In genomic region chr4:129304306-129304705, GRCm38 (mm10) we compare ENCODE assay signal across 18 mouse cellular contexts. TPM values are rescaled to one million over a fixed set of nuclear protein-coding genes. Genes with fewer than 3 reads are reported as not detected.
DNase-seq lines count a peak whose midpoint lies in the region; ATAC-seq and TF ChIP-seq lines count a peak whose summit lies in the region.
"Had no signal": no experiment of that assay in that cellular context is flagged by ENCODE, and none has a peak within 500 bp of the region (broad histone marks: within the 10 kb centered on the region; RNA-seq: fewer than 3 reads in every experiment).

No protein-coding gene starts in this region.

- peaks cover 26% of the 10 kb centered on the region for H3K36me3 ChIP-seq in heart, embryonic 15.5 days
- peaks cover 20% of the 10 kb centered on the region for H3K36me3 ChIP-seq in lung, embryonic 16.5 days (ENCODE audit: control insufficient read depth, insufficient read depth, low read length)
- 0 out of 2 replicates have a peak, but pooled peaks cover 7% of the 10 kb centered on the region for H3K36me3 ChIP-seq in lung, postnatal 0 days (ENCODE audit: insufficient read depth, low read length)

- no peak for ATAC-seq in heart, embryonic 15.5 days (replicated peaks; ENCODE audit: insufficient number of reproducible peaks, insufficient read depth, low FRiP score, low read depth)
- ATAC-seq in lung, embryonic 16.5 days (ENCODE audit: low read depth) = 0 out of 2 replicates have a peak, but pooled peaks have one; percentile 36
- no peak for ATAC-seq in lung, postnatal 0 days
- ATAC-seq in megakaryocyte-erythroid progenitor cell, adult 5-6 weeks (replicated peaks; ENCODE audit: low FRiP score, low TSS enrichment, poor library complexity, severe bottlenecking) = peak; percentile 97

- no peak for TF ChIP-seq CTCF in lung, postnatal 0 days (IDR thresholded peaks at IDR 0.05)
- TF ChIP-seq CTCF in embryonic fibroblast, embryonic 13.5 days (IDR thresholded peaks at IDR 0.05; ENCODE audit: borderline replicate concordance, insufficient read depth, low read length) = no peak

- H3K27ac ChIP-seq in heart, embryonic 15.5 days = 0 out of 2 replicates have a peak overlapping the region, but pooled peaks have one; percentile 32
- no peak overlapping the region for H3K27ac ChIP-seq in lung, embryonic 16.5 days (ENCODE audit: low read length)
- no peak overlapping the region for H3K27ac ChIP-seq in lung, postnatal 0 days (ENCODE audit: low read length)
- H3K27ac ChIP-seq in embryonic fibroblast, embryonic 13.5 days (ENCODE audit: insufficient read depth, low read length) = peak overlapping the region; percentile 66
- H3K27ac ChIP-seq: hindbrain, embryonic 14.5 days; limb, embryonic 12.5 days had no signal

- DNase-seq in heart, postnatal 14 days = no peak
- DNase-seq in lung, postnatal 0 days (ENCODE audit: low spot score) = no peak
- no peak for DNase-seq in gastrocnemius, postnatal 4 days (ENCODE audit: low spot score in 2 of 2)
- no peak for DNase-seq in right cerebral cortex, adult 18-20 months
- DNase-seq: cerebellum, adult 11 months; cerebellum, postnatal 25 days; gastrocnemius, postnatal 36 days; kidney, adult 11 months; layer of hippocampus, adult 9-11 months; lung, postnatal 10 days; right cerebral cortex, postnatal 14 days; thymus, postnatal 14 days had no signal

- no peak for TF ChIP-seq EP300 in lung, postnatal 0 days (IDR thresholded peaks at IDR 0.05)

- H3K9ac ChIP-seq in heart, embryonic 15.5 days = no peak overlapping the region
- H3K9ac ChIP-seq in lung, embryonic 16.5 days (ENCODE audit: low read length) = no peak overlapping the region
- H3K9ac ChIP-seq in lung, postnatal 0 days (replicated peaks; ENCODE audit: low read depth) = no peak overlapping the region
- H3K9ac ChIP-seq: hindbrain, embryonic 14.5 days; limb, embryonic 12.5 days had no signal

- no peaks in the 10 kb centered on the region for H3K9me3 ChIP-seq in heart, embryonic 15.5 days (replicated peaks)
- H3K9me3 ChIP-seq in lung, embryonic 16.5 days (ENCODE audit: control insufficient read depth, low read length) = peaks cover 9% of the 10 kb centered on the region
- H3K9me3 ChIP-seq in lung, postnatal 0 days (ENCODE audit: low read length) = no peaks in the 10 kb centered on the region

- intact Hi-C loops in heart, postnatal 14 days (cut with DNase I) = no loop called here

- TF ChIP-seq POLR2A in embryonic fibroblast, embryonic 13.5 days (IDR thresholded peaks at IDR 0.05; ENCODE audit: low read depth, low read length) = no peak

- no peaks in the 10 kb centered on the region for H3K27me3 ChIP-seq in heart, embryonic 15.5 days
- H3K27me3 ChIP-seq in lung, embryonic 16.5 days (ENCODE audit: control insufficient read depth, insufficient read depth, low read depth, low read length) = no peaks in the 10 kb centered on the region
- H3K27me3 ChIP-seq in lung, postnatal 0 days (replicated peaks; ENCODE audit: insufficient read depth, low read length) = no peaks in the 10 kb centered on the region
- H3K27me3 ChIP-seq: limb, embryonic 12.5 days had no signal

- 9% methylated on average over 1 of the region's 1 CpGs for WGBS in heart, embryonic 15.5 days
- 32% methylated on average over 1 of the region's 1 CpGs for WGBS in lung, embryonic 16.5 days
- 25% methylated on average over 1 of the region's 1 CpGs for WGBS in lung, postnatal 0 days

- H3K4me3 ChIP-seq in heart, embryonic 15.5 days = no peak overlapping the region
- H3K4me3 ChIP-seq in lung, embryonic 16.5 days (ENCODE audit: low read length) = no peak overlapping the region
- H3K4me3 ChIP-seq in lung, postnatal 0 days (ENCODE audit: low read depth, low read length) = no peak overlapping the region
- no peak overlapping the region for H3K4me3 ChIP-seq in embryonic fibroblast, embryonic 13.5 days (ENCODE audit: insufficient read depth, low read length)
- H3K4me3 ChIP-seq: limb, embryonic 12.5 days had no signal

- H3K4me1 ChIP-seq in heart, embryonic 15.5 days (replicated peaks) = peaks cover 11% of the 10 kb centered on the region
- peaks cover 3% of the 10 kb centered on the region for H3K4me1 ChIP-seq in lung, embryonic 16.5 days (replicated peaks; ENCODE audit: control insufficient read depth, insufficient read depth, low read length)
- H3K4me1 ChIP-seq in lung, postnatal 0 days (ENCODE audit: insufficient read depth, low read depth, low read length) = no peaks in the 10 kb centered on the region
- peaks cover 7% of the 10 kb centered on the region for H3K4me1 ChIP-seq in embryonic fibroblast, embryonic 13.5 days (ENCODE audit: control insufficient read depth, insufficient read depth, low read length)

- H3K4me2 ChIP-seq in heart, embryonic 15.5 days = no peak overlapping the region
- no peak overlapping the region for H3K4me2 ChIP-seq in lung, embryonic 16.5 days (ENCODE audit: low read depth, low read length)
- H3K4me2 ChIP-seq in lung, postnatal 0 days (replicated peaks; ENCODE audit: low read depth, low read length) = no peak overlapping the region
- H3K4me2 ChIP-seq: hindbrain, embryonic 14.5 days; limb, embryonic 12.5 days had no signal

RNA-seq across cellular contexts. Expression of gene Sync, which starts 16.9 kb away (rescaled TPM):
- 2.1 and 2.3 TPM in 2 replicates for polyA plus RNA-seq in heart, embryonic 15.5 days (2015; fragmentation: Nextera tagmentation; extraction: Ambion mirVana)
- total RNA-seq in heart, postnatal 14 days (2021) = 10 to 100 TPM; 11.4 to 12.5 TPM
- polyA plus RNA-seq in lung, embryonic 16.5 days (2015; fragmentation: Nextera tagmentation; extraction: Ambion mirVana) = 0.50 and 0.75 TPM in 2 replicates
- polyA plus RNA-seq in lung, postnatal 0 days (2015; fragmentation: Nextera tagmentation; extraction: Ambion mirVana) = 0.80 and 0.98 TPM in 2 replicates
- 9.4 and 15.0 TPM in 2 replicates for polyA plus RNA-seq in embryonic fibroblast, embryonic 13.5 days (2011; ENCODE audit: insufficient read length, low read depth, missing spikeins)
- total RNA-seq in megakaryocyte-erythroid progenitor cell, adult 5-6 weeks (2014; fragmentation: Nextera tagmentation) = not detected in 2 replicates
- total RNA-seq in megakaryocyte-erythroid progenitor cell, adult 5-6 weeks (2017) = not detected in 2 replicates
- 10 to 100 TPM; 77.8 to 78.7 TPM for total RNA-seq in gastrocnemius, postnatal 4 days (2021)

RNA-seq across cellular contexts. Expression of gene Rbbp4, which starts 30.9 kb away (rescaled TPM):
- polyA plus RNA-seq in heart, embryonic 15.5 days (2015; fragmentation: Nextera tagmentation; extraction: Ambion mirVana) = 262 and 276 TPM in 2 replicates
- total RNA-seq in heart, postnatal 14 days (2021) = 100 to 1,000 TPM in 1 of 2 experiments, 10 to 100 TPM in 1; 82.5 to 105 TPM
- polyA plus RNA-seq in lung, embryonic 16.5 days (2015; fragmentation: Nextera tagmentation; extraction: Ambion mirVana) = 356 and 390 TPM in 2 replicates
- polyA plus RNA-seq in lung, postnatal 0 days (2015; fragmentation: Nextera tagmentation; extraction: Ambion mirVana) = 159 and 182 TPM in 2 replicates
- polyA plus RNA-seq in embryonic fibroblast, embryonic 13.5 days (2011; ENCODE audit: insufficient read length, low read depth, missing spikeins) = 183 and 229 TPM in 2 replicates
- 128 and 189 TPM in 2 replicates for total RNA-seq in megakaryocyte-erythroid progenitor cell, adult 5-6 weeks (2014; fragmentation: Nextera tagmentation)
- 92.8 and 105 TPM in 2 replicates for total RNA-seq in megakaryocyte-erythroid progenitor cell, adult 5-6 weeks (2017)
- 100 to 1,000 TPM; 166 to 179 TPM for total RNA-seq in gastrocnemius, postnatal 4 days (2021)

RNA-seq across cellular contexts. Expression of gene Zbtb8os, which starts 31.2 kb away (rescaled TPM):
- 33.1 and 43.1 TPM in 2 replicates for polyA plus RNA-seq in heart, embryonic 15.5 days (2015; fragmentation: Nextera tagmentation; extraction: Ambion mirVana)
- total RNA-seq in heart, postnatal 14 days (2021) = 10 to 100 TPM; 20.7 to 20.9 TPM
- polyA plus RNA-seq in lung, embryonic 16.5 days (2015; fragmentation: Nextera tagmentation; extraction: Ambion mirVana) = 45.5 and 47.3 TPM in 2 replicates
- polyA plus RNA-seq in lung, postnatal 0 days (2015; fragmentation: Nextera tagmentation; extraction: Ambion mirVana) = 32.3 and 36.5 TPM in 2 replicates
- polyA plus RNA-seq in embryonic fibroblast, embryonic 13.5 days (2011; ENCODE audit: insufficient read length, low read depth, missing spikeins) = 91.1 and 110 TPM in 2 replicates
- total RNA-seq in megakaryocyte-erythroid progenitor cell, adult 5-6 weeks (2014; fragmentation: Nextera tagmentation) = 26.6 and 41.9 TPM in 2 replicates
- total RNA-seq in megakaryocyte-erythroid progenitor cell, adult 5-6 weeks (2017) = 52.6 and 60.8 TPM in 2 replicates
- 10 to 100 TPM; 28.2 to 28.8 TPM for total RNA-seq in gastrocnemius, postnatal 4 days (2021)

RNA-seq across cellular contexts. Expression of gene C77080, which starts 43.1 kb away (rescaled TPM):
- polyA plus RNA-seq in heart, embryonic 15.5 days (2015; fragmentation: Nextera tagmentation; extraction: Ambion mirVana) = 1.4 and 3.1 TPM in 2 replicates
- 1 to 10 TPM; 4.8 to 5.7 TPM for total RNA-seq in heart, postnatal 14 days (2021)
- 3.4 and 3.8 TPM in 2 replicates for polyA plus RNA-seq in lung, embryonic 16.5 days (2015; fragmentation: Nextera tagmentation; extraction: Ambion mirVana)
- polyA plus RNA-seq in lung, postnatal 0 days (2015; fragmentation: Nextera tagmentation; extraction: Ambion mirVana) = 6.7 and 7.9 TPM in 2 replicates
- 7.0 and 11.0 TPM in 2 replicates for polyA plus RNA-seq in embryonic fibroblast, embryonic 13.5 days (2011; ENCODE audit: insufficient read length, low read depth, missing spikeins)
- total RNA-seq in megakaryocyte-erythroid progenitor cell, adult 5-6 weeks (2014; fragmentation: Nextera tagmentation) = 0.20 and 0.45 TPM in 2 replicates
- 0.11 TPM in 1 of 2 replicates, not detected in the other for total RNA-seq in megakaryocyte-erythroid progenitor cell, adult 5-6 weeks (2017)
- 1 to 10 TPM; 8.2 to 9.7 TPM for total RNA-seq in gastrocnemius, postnatal 4 days (2021)

Comparison
In these comparisons a context has a peak if more than half of its experiments do, and no peak if none do; other contexts are left out.
1. ATAC-seq: peak in lung, embryonic 16.5 days (single experiment) and megakaryocyte-erythroid progenitor cell, adult 5-6 weeks (single experiment); none in heart, embryonic 15.5 days (single experiment) and lung, postnatal 0 days (single experiment).
2. H3K27ac ChIP-seq: peak in heart, embryonic 15.5 days (single experiment) and embryonic fibroblast, embryonic 13.5 days (single experiment); none in lung, embryonic 16.5 days (single experiment) and lung, postnatal 0 days (single experiment).